Mouse (Mus musculus) mature B cell (primary cell): ENCODE results near the gene Csdc2.

Experiments
- in situ Hi-C: fragments of 300-500 bp; cut with MboI; formaldehyde crosslinking; loops from 2 replicates; pipeline ENCODE4 v1.14.3; 2019

The Csdc2 gene

DNA sequence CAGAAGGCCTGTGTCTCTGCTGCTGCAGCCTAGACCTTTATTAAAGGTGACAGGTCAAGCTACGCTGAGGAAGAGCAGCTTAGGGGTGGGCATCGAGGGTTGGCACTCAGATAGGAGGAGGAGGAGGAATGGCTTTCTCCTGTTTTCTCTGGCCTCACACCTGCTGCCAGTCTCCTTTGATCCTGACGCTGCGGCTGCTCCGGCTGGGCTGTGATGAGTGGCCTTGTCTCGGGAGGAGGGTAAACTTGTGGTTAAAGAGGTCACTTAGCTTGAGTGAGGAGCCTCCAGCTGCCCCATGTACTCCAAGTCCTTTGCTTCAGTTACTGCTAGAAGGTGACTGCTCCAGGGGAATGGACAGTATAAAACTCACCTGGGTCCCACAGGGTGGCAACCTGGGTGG is 57.4 kb downstream of the Csdc2 start:
- in situ Hi-C loops, result no loop called here
